Mouse (Mus musculus) midbrain, embryonic 13.5 days (tissue): ENCODE data around the gene Eef1a2. TPM values are rescaled to one million over a fixed set of nuclear protein-coding genes. Genes with fewer than 3 reads are reported as not detected.
A peak's percentile ranks its signal among the peaks of the same experiment; 100 is the strongest.

Experiments used
- ATAC-seq: fragments of 200-750 bp; cut with Nextera tagmentation; 2 replicates; pipeline ENCODE4 v1.8.0; 2017; ENCODE audit warnings: mild to moderate bottlenecking, moderate TSS enrichment, moderate library complexity
- H3K27ac ChIP-seq: fragments of 300-500 bp; sonication (generic); 2 replicates; pipeline ENCODE4 v1.5.1; 2015; ENCODE audit warnings: inconsistent platforms, mild to moderate bottlenecking, moderate library complexity
- H3K27me3 ChIP-seq: fragments of 300-500 bp; sonication (generic); 2 replicates; pipeline ENCODE4 v1.6.1; 2015; ENCODE audit warnings: mild to moderate bottlenecking, inconsistent platforms
- H3K36me3 ChIP-seq: fragments of 300-500 bp; sonication (generic); 2 replicates; pipeline ENCODE4 v1.6.1; 2015; ENCODE audit warnings: mild to moderate bottlenecking, inconsistent platforms
- H3K4me1 ChIP-seq: fragments of 300-500 bp; sonication (generic); replicated peaks from 2 replicates; pipeline ENCODE4 v1.6.1; 2015; ENCODE audit warnings: inconsistent platforms
- H3K4me2 ChIP-seq: fragments of 300-500 bp; sonication (generic); replicated peaks from 2 replicates; pipeline ENCODE4 v1.6.1; 2015; ENCODE audit warnings: moderate library complexity, mild to moderate bottlenecking, inconsistent platforms
- H3K4me3 ChIP-seq: fragments of 300-500 bp; sonication (generic); replicated peaks from 2 replicates; pipeline ENCODE4 v1.5.1; 2015; ENCODE audit warnings: mild to moderate bottlenecking, inconsistent platforms
- H3K9ac ChIP-seq: fragments of 300-500 bp; sonication (generic); replicated peaks from 2 replicates; pipeline ENCODE4 v1.6.1; 2015; ENCODE audit warnings: mild to moderate bottlenecking, inconsistent platforms
- H3K9me3 ChIP-seq: fragments of 300-500 bp; sonication (generic); 2 replicates; pipeline ENCODE4 v1.6.1; 2016; ENCODE audit warnings: mild to moderate bottlenecking, inconsistent platforms
- WGBS: fragments of 180-500 bp; shearing (Covaris S2); methylation state at CpG from one replicate; pipeline ENCODE4 v1.1.7; 2015; 5-methylcytosine and 5-hydroxymethylcytosine counted together
- polyA plus RNA-seq: library from polyadenylated mRNA; unstranded; fragments of >200 nt; fragmentation: Nextera tagmentation; extraction: Ambion mirVana; gene quantifications from 2 replicates; pipeline ENCODE4 v1.2.1, GENCODE M21; 2015

Gene Eef1a2
- polyA plus RNA-seq, 1 experiment from 2014 or later = 3.8 TPM

DNA sequence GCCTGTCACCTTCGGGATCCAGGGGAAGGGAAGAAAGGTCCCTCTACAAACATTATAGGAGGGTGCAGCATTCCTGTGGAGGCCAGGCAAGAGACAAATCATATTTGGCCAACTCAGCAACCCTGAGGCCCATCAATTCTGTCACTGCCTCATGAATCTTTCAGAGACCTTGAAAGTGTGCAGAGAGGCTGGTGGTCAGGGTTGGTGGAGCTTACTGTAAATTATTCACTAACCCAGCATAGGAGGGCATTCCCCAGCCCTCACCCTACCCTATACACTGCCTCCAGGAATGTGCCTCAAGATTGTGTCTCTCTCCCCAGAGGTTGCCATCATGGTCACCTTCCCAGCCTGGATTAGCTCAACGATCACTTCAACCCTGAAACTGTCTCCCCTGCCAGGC, 12.1 kb downstream of the Eef1a2 start:
- H3K27me3 ChIP-seq = peaks cover 25% of the 10 kb centered on the region
- no peaks in the 10 kb centered on the region for H3K9me3 ChIP-seq
- H3K4me3 ChIP-seq = no peak overlapping the region
- ATAC-seq = no peak
- peaks cover 4% of the 10 kb centered on the region for H3K36me3 ChIP-seq
- H3K27ac ChIP-seq = no peak overlapping the region
- H3K4me1 ChIP-seq = peaks cover 15% of the 10 kb centered on the region
- H3K9ac ChIP-seq = no peak overlapping the region
- 81% methylated on average over 2 of the region's 2 CpGs for WGBS
- H3K4me2 ChIP-seq = no peak overlapping the region

DNA sequence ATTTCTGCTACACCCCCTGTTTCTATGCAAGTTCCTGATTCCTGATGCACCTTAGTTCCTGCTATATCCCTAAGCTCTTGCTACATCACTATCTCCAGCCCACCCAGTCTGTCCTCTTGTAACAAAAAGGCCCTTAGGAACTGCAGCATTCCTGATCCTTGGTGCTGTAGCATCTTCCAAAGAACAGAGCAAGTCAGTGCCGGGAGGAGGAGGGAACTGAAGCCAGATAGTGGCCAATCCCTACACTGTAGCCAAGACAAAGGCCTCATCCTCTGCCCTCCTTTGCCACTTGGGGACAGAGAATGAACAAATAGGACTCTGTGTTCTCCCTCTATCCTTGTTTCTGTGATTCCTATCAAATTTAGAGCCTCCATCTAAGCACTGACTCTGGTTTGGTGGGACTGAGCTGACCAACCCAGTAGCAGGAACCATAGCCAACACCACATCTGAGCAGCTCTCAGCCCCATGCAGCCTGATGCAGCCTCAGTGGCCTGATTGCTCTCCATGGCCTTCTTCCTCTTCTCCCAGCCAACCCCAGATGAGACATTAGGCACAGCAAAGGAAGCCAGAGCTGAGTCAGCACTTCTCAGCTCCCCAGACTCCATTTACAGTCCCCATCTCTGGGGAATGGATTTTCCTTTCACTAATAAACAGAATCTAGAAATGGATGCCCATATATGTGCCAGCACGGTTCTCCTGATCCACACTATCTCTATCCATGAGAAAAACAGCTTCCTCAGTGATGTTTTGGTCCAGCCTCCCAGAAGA, 13.1 kb downstream of the Eef1a2 start:
- H3K9ac ChIP-seq = no peak overlapping the region
- 55% methylated on average over 2 of the region's 2 CpGs for WGBS

DNA sequence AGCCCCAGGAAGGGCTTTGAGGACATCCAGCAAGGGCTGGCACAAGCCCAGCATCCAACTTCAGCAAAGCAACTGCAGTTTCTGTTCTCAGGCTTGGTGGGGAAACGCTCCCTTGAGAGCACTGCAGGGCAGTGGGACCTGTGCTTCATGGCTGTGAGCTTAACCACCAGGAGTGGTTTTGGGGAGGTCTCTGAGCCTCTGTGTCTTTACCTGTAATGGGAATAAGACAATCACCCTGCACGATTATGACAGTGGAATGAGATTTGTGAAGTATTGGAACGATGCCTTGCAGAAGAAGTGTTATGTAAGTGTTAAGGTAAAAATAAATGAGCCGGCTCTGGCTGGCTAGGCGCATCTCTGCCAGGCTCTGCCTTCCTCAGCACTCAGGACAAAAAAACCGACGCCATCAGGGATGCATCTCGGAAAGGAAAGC, 14.1 kb downstream of the Eef1a2 start:
- H3K27me3 ChIP-seq = peaks cover 25% of the 10 kb centered on the region
- ATAC-seq = no peak
- no peaks in the 10 kb centered on the region for H3K36me3 ChIP-seq
- no peak overlapping the region for H3K4me3 ChIP-seq
- peaks cover 4% of the 10 kb centered on the region for H3K4me1 ChIP-seq
- no peak overlapping the region for H3K27ac ChIP-seq
- no peaks in the 10 kb centered on the region for H3K9me3 ChIP-seq
- WGBS = 66% methylated on average over 8 of the region's 8 CpGs
- no peak overlapping the region for H3K9ac ChIP-seq
- H3K4me2 ChIP-seq = no peak overlapping the region

More for the DNA sequence above, 13.1 kb downstream of the Eef1a2 start:
- no peaks in the 10 kb centered on the region for H3K36me3 ChIP-seq
- no peak overlapping the region for H3K27ac ChIP-seq
- no peak overlapping the region for H3K4me3 ChIP-seq
- H3K9me3 ChIP-seq = no peaks in the 10 kb centered on the region
- ATAC-seq = no peak
- peaks cover 21% of the 10 kb centered on the region for H3K27me3 ChIP-seq
- no peak overlapping the region for H3K4me2 ChIP-seq
- H3K4me1 ChIP-seq = peaks cover 14% of the 10 kb centered on the region

DNA sequence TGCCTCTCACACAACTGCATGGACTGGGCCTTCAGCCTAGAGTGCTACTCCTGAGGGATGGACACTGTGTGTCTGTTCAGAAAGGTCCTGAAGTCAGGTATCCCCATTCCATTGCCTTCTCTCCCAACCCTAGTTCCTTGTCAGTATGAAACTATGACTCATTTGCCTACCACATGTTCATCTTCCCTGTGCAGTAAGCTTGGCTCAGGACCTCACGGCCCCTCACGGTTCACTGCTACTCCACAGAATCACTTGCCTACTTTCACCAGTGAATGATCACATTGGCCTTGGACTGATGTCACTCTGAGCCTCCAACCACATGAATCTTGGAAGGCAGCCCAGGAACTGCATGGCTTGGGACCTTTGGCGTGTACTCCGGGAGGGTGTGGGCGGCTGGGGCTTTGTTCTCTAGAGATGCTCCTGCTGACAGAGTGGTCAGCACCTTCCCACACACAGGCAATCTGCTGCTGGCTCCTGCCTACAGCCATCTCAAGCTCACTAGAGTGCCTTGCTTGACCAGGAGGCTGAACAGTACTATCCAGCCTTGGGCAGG, 17.1 kb downstream of the Eef1a2 start:
- H3K4me2 ChIP-seq = no peak overlapping the region
- no peaks in the 10 kb centered on the region for H3K9me3 ChIP-seq
- WGBS = 92% methylated on average over 5 of the region's 5 CpGs
- H3K4me3 ChIP-seq = no peak overlapping the region
- no peak overlapping the region for H3K27ac ChIP-seq
- no peak overlapping the region for H3K9ac ChIP-seq
- no peaks in the 10 kb centered on the region for H3K36me3 ChIP-seq
- peaks cover 45% of the 10 kb centered on the region for H3K27me3 ChIP-seq
- peaks cover 4% of the 10 kb centered on the region; the same call in 1 of the 2 replicates for H3K4me1 ChIP-seq
- no peak for ATAC-seq

DNA sequence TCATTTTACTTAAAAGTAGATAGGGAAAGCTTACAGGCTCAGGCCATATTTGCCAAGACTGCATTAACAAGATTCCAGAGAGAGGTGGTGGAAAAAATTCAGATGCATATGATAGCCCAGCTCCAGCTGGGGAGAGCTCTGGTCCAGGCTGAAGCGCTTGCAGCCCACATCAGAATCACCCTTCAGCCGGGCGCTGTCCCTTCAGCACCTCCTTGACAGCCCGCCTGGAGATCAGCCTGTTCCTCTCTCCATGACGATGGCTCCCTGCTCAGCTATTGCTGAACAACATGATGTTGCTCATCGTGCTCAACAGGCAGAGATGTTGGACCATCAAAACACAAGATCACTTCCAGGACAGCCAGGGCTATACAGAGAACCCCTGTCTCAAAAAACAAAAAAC, 19.9 kb downstream of the Eef1a2 start:
- no peak for ATAC-seq
- no peak overlapping the region for H3K9ac ChIP-seq
- WGBS = 6% methylated on average over 6 of the region's 6 CpGs

DNA sequence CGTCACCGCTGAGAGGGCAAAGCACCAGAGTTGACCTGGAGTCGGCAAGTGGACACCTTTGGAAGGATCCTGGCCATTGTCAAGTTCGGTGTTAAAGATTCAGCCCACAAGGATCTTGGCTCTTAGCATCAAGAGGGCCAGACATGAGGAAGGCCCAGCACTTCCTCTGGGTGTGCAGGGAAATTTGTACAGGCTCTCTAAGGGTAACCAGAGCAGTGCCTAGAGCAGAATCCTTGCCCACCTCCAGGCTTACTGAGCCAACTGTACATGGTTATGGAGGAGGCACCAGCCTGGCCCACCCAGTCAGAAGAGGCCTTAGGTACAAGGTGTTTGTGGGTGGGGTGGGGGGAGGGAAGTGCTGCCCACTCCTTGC, 21.4 kb downstream of the Eef1a2 start:
- H3K4me2 ChIP-seq = peak overlapping the region; percentile 70
- peaks cover 49% of the 10 kb centered on the region for H3K27me3 ChIP-seq
- H3K9me3 ChIP-seq = no peaks in the 10 kb centered on the region
- peak overlapping the region; percentile 94 for H3K27ac ChIP-seq
- ATAC-seq = peak; percentile 12
- H3K36me3 ChIP-seq = 0 out of 2 replicates have a peak, but pooled peaks cover 2% of the 10 kb centered on the region
- H3K4me1 ChIP-seq = peaks cover 40% of the 10 kb centered on the region
- H3K9ac ChIP-seq = peak overlapping the region; percentile 90
- H3K4me3 ChIP-seq = peak overlapping the region; percentile 73
- WGBS = 5% methylated on average over 4 of the region's 4 CpGs

More for the DNA sequence above, 19.9 kb downstream of the Eef1a2 start:
- Histone ChIP-seq H3K4me3 (no peak overlapping the region), H3K27ac (no peak overlapping the region), H3K27me3 (peaks cover 49% of the 10 kb centered on the region), H3K36me3 (0 out of 2 replicates have a peak, but pooled peaks cover 2% of the 10 kb centered on the region), H3K9me3 (no peaks in the 10 kb centered on the region), H3K4me2 (no peak overlapping the region), H3K4me1 (peaks cover 25% of the 10 kb centered on the region)

DNA sequence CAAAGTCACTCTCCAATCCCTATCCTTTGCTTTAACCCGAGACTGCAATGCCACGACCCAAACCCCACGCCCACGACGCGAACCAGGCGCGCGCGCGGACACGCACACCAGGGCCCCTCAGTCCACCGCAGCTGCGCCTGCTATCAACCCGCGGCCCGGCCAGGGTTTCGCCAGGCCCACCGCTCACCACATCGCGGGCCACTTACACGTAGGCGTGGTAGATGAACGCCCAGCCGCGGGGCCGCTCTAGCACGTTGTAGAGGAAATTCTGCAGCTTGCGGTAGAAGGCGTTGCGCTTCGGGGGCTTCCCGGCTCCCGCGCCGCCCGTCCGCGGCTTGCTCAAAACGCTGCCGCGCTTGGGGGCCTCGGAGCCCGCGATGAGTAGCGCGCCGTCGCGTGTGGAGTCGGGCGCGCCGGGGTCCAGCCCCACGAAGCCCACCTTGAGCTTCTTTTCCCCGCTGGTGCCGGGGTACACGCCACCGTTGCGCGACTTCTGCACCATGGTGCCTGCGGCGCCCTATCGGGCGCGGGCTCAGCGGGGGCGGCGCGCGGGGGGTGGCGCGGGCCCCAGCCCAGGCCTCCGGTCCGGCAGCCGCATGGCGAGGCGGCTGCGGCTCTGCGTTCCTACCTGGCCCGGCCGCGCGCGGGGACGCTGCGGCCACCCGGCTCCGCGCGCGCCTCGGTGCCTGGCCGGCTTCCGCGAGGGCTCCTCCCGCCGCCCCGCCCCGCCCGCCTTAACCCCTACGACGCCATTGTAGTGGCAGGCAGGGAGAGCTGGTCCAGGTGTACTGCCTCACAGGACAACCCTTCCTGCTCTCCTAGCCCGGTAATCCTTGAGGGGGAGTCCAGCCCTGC, 22.0 kb downstream of the Eef1a2 start, which contains the start of gene Kcnq2:
Gene Kcnq2 (minus strand): TSS at position 710 of the 855 bp plus-strand sequence.
- no peaks in the 10 kb centered on the region for H3K9me3 ChIP-seq
- H3K9ac ChIP-seq = peak within 1 kb of the TSS; percentile 90
- H3K27ac ChIP-seq = peak within 1 kb of the TSS; percentile 94
- H3K36me3 ChIP-seq = 0 out of 2 replicates have a peak, but pooled peaks cover 2% of the 10 kb centered on the region
- H3K4me1 ChIP-seq = peaks cover 44% of the 10 kb centered on the region
- peak; percentile 73 for ATAC-seq
- peaks cover 47% of the 10 kb centered on the region for H3K27me3 ChIP-seq
- WGBS = under 1% methylated on average over 100 of the region's 104 CpGs
- peak within 1 kb of the TSS; percentile 70 for H3K4me2 ChIP-seq
- peak within 1 kb of the TSS; percentile 73 for H3K4me3 ChIP-seq

DNA sequence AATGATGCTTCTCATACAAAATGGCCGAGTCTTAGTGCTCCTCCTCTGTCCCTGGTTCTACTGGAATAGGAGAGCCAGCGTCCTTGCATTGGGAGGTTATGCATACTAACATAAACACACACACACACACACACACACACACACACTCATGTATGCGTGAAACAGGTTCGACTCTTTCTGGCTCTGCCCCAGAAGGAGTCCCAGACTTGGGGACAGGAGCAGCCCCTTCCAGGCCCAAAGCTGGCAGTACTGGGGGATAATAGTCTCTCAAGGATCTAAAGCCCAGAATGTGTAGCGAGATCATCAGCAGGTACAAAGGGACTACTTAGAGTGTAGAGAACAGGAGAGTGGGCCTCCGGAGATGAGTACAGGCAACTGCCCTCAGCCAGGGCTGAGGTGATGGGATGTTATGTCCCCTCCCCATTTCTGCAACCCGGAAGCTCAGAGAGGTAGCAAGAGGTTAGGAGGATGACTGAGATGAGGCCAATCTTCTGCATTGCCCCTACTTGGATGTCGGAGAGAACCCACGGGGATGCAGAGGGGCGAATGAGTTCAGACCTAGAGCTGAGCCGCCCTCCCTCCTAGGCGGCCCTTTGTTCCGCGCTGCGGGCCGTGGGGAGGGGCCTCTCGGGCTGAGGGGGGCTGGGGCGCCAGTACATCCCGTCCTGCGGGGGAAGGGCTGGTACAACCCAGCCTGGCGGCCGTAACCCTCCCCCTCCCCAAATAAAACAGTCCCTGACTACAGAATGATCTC, 22.8 kb downstream of the Eef1a2 start:
- Histone ChIP-seq H3K4me2 (peak overlapping the region; percentile 70), H3K4me1 (peaks cover 52% of the 10 kb centered on the region), H3K9me3 (no peaks in the 10 kb centered on the region), H3K27me3 (peaks cover 41% of the 10 kb centered on the region), H3K9ac (peak overlapping the region; percentile 90), H3K4me3 (peak overlapping the region; percentile 73), H3K36me3 (0 out of 2 replicates have a peak, but pooled peaks cover 2% of the 10 kb centered on the region), H3K27ac (peak overlapping the region; percentile 94)
- peak; percentile 87 for ATAC-seq
- 12% methylated on average over 13 of the region's 22 CpGs for WGBS

DNA sequence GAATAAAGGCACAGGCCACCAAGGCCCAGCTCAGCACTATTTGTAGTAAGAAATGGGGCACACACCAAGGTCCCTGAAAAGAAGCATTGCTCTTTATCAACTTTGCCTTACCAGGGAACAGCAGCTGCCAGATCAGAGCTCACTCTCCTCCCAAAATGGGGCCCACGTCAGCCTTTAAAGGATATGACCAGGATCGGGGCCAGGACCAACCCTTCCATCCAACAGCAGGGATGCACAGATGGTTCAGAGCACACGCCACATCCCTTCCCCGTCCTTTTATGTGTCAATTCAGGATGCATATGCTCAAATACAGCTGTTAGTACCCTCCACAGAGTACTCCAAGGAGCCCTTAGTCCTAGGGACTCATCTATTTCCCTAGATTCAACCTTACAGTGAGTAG, 26.6 kb downstream of the Eef1a2 start:
- no peak overlapping the region for H3K27ac ChIP-seq
- peaks cover 66% of the 10 kb centered on the region for H3K4me1 ChIP-seq
- no peak overlapping the region for H3K4me3 ChIP-seq
- no peaks in the 10 kb centered on the region for H3K9me3 ChIP-seq
- no peak for ATAC-seq
- 0 out of 2 replicates have a peak, but pooled peaks cover 2% of the 10 kb centered on the region for H3K36me3 ChIP-seq
- 74% methylated on average over 4 of the region's 4 CpGs for WGBS
- no peak overlapping the region for H3K4me2 ChIP-seq
- H3K9ac ChIP-seq = no peak overlapping the region
- H3K27me3 ChIP-seq = peaks cover 11% of the 10 kb centered on the region

DNA sequence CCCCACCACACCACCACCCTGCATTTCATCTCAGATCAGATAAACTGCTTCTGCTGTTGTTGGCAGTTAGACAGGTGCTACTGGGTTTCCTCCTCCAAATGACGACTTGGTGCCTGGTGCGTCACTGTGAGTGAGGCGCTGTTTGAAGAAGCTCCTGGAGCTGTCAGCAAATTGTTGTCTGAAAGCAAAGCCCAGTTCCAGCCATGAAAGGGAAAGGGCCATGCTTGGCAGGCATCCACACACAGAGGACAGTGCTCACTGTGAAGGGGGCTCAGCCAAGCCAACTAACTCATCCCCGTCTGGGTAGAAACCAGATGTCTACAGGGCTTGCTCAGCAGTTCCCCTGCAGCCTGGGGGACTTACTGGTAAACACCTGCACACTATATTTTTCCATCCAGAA, 27.9 kb downstream of the Eef1a2 start:
- H3K4me1 ChIP-seq = peaks cover 67% of the 10 kb centered on the region
- H3K4me2 ChIP-seq = no peak overlapping the region
- whole genome bisulfite sequencing = 81% methylated on average over 4 of the region's 4 CpGs
- H3K4me3 ChIP-seq = no peak overlapping the region
- ATAC-seq = no peak
- 0 out of 2 replicates have a peak, but pooled peaks cover 2% of the 10 kb centered on the region for H3K36me3 ChIP-seq
- no peaks in the 10 kb centered on the region for H3K9me3 ChIP-seq
- H3K9ac ChIP-seq = no peak overlapping the region
- no peak overlapping the region for H3K27ac ChIP-seq
- H3K27me3 ChIP-seq = no peaks in the 10 kb centered on the region

DNA sequence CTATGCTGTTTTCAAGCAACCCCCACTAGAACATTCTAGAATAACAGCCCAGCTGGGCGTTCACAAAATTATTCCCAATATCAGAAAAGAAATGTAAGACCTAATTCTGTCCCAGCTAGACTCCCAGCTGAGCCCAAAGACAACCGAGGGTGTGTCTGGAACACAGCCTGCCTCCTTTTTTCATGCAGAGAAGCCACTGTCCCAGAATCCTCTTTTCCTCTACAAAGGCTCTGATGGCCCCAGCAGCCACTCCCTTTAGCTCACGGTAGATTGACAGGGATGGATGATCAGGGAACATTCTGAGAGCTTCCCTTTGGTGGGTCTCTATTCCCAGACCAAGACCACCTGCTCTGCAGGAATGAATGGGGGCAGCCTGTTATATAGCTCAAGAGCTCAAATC, 29.0 kb downstream of the Eef1a2 start:
- ATAC-seq = no peak
- no peak overlapping the region for H3K9ac ChIP-seq

More for the DNA sequence above, 29.0 kb downstream of the Eef1a2 start:
- H3K27me3 ChIP-seq = no peaks in the 10 kb centered on the region
- H3K9me3 ChIP-seq = no peaks in the 10 kb centered on the region
- 0 out of 2 replicates have a peak, but pooled peaks cover 2% of the 10 kb centered on the region for H3K36me3 ChIP-seq
- 29% methylated on average over 3 of the region's 3 CpGs for WGBS
- H3K4me2 ChIP-seq = no peak overlapping the region
- H3K4me1 ChIP-seq = peaks cover 67% of the 10 kb centered on the region
- H3K27ac ChIP-seq = no peak overlapping the region
- H3K4me3 ChIP-seq = no peak overlapping the region
